Mouse (Mus musculus) layer of hippocampus, adult 9-11 months (tissue): ENCODE results near the gene Tinagl1.

Experiments used
- DNase-seq: peaks from one replicate; pipeline ENCODE4 v3.0.0; 2022

Tinagl1 gene

DNA sequence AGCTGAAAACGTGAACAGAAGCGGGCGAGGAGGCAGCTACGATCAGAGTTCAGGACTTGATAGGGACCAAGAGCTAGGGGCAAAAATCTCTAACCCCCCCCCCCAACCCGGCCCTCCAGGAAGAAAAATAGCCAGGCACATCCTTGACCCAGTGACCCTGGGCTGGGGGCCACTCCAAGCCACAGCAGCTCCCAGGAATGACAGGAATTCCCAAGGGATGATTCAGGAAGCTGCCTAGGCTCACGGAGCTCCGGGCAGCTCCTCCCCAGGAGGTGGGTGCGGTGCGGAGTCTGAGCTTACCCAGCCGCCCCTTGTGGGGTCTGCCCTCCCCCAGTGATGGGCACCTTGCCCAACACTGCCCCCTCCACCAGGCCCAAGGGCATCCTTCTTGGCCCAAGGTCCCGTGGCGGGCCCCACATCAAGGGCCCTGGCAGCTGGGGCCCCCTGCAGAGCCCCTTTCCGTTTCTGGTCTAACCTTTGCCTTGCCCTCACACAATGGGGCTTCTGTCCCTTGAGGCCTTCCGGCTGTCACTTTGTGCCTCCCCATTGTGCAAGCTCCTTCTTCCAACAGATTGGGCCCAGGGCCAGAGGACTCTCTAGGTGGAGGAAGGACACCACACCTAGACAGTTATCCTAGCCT, at the start of gene Tinagl1:
Tinagl1 (minus strand) TSS at position 51 of the 640 bp plus-strand sequence.
- DNase-seq: no peak

GRCm38 (mm10) chr4:130224071-130224470, 49.1 kb upstream of the Tinagl1 start:
- peak; percentile 12 for DNase-seq

- DNase-seq: no peak
These were observed 47.3 kb upstream of the Tinagl1 start, which contains the start of gene Gm853 for GRCm38 (mm10) chr4:130222179-130222578. Gm853 (minus strand) TSS chr4:130222401.

DNA sequence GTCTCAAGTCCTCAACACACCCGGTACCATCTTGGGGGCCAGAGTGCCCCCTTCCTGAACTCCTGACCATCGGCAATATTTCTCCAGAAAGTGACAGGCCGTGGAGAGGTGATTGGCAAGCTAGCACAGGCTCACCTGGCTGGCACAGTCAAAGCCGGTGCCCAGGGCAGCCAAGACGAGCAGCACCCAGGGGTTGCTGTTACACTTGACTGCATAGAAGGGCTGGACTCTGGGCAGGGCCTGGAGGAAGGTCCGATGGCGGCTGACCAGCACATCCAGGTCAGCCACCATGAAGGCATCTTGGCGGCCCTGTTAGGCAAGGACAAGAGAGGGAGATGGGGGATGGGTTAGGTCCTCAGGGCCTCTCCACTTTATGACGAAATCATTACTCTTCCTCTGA, 45.3 kb upstream of the Tinagl1 start:
- no peak for DNase-seq

GRCm38 (mm10) chr4:130215392-130215791, 40.5 kb upstream of the Tinagl1 start:
- DNase-seq: no peak

DNA sequence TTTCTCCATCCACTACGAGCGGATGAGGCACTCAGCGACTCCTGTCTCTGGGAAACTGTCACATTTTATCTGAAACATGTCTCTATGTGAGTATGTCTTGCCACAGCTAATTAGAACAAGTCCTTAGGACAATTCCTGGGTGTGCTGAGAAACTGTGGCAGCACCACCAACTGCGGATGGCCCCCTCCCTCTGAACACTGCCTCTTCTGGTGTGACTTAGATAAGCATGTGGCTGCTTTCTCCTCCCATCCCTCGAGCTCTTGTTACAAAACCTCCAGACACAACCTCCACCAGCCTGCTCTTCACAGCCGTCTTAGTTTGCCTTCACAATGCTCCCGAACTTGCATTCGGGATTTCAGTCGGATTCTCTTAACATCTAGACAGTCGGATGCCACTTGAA, 38.9 kb upstream of the Tinagl1 start:
- no peak for DNase-seq

GRCm38 (mm10) chr4:130213197-130213596, 38.3 kb upstream of the Tinagl1 start:
- DNase-seq: no peak

- DNase-seq: no peak
These were observed 37.5 kb upstream of the Tinagl1 start for GRCm38 (mm10) chr4:130212421-130212820.

GRCm38 (mm10) chr4:130211870-130212269, 36.9 kb upstream of the Tinagl1 start:
- DNase-seq: no peak

- peak; percentile 73 for DNase-seq
These were observed 24.1 kb upstream of the Tinagl1 start for GRCm38 (mm10) chr4:130198694-130199670.

DNA sequence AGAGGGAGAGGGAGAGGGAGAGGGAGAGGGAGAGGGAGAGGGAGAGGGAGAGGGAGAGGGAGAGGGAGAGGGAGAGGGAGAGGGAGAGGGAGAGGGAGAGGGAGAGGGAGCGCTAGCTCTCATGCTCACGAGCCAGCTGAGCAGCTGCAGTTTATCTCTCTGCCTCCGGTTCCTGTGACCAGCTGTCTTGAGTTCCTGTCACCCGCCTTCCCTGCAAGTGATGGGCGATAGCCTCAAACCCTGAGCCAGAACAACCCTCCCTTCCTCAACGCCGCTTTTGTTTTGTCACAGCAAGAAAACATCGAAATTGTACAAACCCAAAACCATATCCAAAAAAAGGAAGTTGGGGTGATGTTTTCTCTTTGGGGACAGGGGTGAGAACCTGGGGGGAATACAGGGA, 21.6 kb upstream of the Tinagl1 start:
- no peak for DNase-seq

GRCm38 (mm10) chr4:130195924-130196323, 21.0 kb upstream of the Tinagl1 start:
- no peak for DNase-seq

DNA sequence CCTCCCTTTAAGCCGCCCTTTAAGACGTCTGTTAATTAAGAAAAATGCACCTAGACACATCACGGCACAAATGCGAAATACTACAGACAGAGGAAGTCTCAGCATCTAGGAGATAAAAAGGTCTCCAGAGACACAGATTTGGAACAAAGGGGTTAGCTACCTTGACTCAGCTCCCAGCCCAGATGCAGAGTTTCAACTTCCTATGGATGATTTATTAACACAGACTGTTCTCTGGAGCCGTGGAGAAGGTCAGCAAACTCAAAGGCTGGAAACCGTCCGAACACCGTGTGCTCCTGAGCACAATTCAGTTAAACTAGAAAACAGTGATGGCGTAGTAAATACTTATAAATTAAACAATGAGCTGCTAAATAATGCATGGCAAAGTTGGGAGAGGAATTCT, 17.3 kb upstream of the Tinagl1 start:
- DNase-seq: no peak

- no peak for DNase-seq
These were observed 14.7 kb upstream of the Tinagl1 start for GRCm38 (mm10) chr4:130189606-130190005.

DNA sequence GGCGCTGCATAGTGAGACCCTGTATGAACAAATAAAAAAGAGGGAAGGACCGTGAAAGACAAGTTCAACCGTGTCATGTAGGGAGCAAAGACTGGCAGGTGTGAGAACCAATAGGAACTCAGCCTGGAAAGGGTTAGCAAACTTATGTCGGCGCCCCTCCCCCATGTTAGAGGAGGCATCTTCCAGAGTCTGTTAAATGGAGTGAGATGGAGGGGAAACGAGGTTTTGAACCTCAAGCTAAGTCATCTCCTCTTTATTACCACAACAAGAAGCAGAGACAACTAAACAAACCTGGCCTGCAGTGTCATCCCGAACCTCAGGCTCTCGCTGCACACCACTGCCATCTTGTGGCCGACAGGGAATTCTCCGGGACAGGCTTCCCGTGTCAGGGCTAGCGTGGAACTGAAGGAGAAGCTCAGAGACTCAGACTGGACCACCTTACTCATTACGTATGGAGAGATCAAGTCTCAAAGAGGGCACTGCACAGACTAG, 13.9 kb upstream of the Tinagl1 start:
- peak; percentile 57 for DNase-seq

GRCm38 (mm10) chr4:130186891-130187290, 12.0 kb upstream of the Tinagl1 start:
- no peak for DNase-seq

DNA sequence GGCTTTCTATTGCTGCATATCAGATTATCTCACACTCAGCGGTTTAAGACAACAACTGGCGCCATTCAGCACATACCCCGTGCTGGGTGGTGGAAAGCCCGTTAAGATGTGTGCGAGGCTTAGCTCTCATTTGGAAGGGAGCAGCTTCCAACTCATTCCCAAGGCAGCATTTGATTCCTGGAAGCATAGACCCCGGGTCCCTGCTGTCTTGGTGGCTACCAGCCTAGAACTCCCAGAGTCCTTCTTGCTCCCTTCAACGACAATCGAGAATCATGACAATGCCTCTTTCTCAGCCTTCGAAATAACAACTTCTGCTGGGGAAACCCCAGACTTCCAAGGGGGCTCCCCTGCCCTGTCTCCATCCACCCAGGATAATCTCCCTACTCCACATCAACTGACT, 11.5 kb upstream of the Tinagl1 start:
- DNase-seq: no peak

- DNase-seq: no peak
These were observed 9.0 kb upstream of the Tinagl1 start for GRCm38 (mm10) chr4:130183879-130184278.

GRCm38 (mm10) chr4:130183023-130183422, 8.1 kb upstream of the Tinagl1 start:
- DNase-seq: no peak

GRCm38 (mm10) chr4:130181886-130182285, 7.0 kb upstream of the Tinagl1 start:
- no peak for DNase-seq

- DNase-seq: no peak
These were observed 6.1 kb upstream of the Tinagl1 start for GRCm38 (mm10) chr4:130180909-130181602.

DNA sequence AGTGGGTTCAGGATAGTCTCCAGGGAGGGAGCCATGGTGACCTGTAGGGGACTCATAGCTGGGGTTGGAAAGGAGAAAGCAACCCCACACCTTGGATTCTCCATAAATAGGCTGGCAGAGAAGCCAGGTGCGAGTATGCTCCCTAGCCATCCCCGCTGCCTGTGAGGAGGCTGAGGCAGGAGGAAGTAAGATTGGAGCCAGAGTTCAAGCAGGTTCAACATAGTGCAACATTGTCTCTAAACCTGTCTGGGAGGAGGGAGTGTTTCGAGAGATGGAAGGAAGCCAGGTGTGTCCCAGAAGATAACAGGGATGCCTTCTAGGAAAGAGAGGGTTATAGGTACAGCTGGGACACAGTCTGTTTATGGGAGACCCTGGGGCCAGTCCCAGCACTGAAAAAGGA, 5.0 kb upstream of the Tinagl1 start:
- DNase-seq: no peak

DNA sequence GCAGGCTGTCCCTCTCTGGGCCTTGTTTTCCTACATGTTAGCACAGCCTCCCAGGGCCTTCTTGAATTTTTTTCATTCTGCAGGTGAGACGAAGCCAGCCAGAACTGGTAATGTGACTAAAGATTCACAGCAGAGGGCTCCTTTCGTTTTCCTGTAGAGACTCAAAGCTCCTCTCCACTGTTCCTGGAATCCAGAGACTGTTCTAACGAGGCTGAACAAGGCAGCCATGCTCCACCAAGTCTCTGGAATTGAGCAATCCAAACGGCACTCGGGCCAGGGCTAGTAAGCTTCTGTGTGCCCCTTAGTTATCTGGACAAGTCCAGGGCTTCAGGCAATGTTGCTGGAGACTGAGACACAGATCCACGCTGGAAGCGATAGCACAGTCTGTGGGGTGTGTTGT, 2.6 kb upstream of the Tinagl1 start:
- no peak for DNase-seq
